Mouse (Mus musculus): ENCODE measurements around the gene Brpf1. TPM values are rescaled to one million over a fixed set of nuclear protein-coding genes. Genes with fewer than 3 reads are reported as not detected.

Gene Brpf1
- polyA plus RNA-seq, 1 experiment: 24.2 TPM

DNA sequence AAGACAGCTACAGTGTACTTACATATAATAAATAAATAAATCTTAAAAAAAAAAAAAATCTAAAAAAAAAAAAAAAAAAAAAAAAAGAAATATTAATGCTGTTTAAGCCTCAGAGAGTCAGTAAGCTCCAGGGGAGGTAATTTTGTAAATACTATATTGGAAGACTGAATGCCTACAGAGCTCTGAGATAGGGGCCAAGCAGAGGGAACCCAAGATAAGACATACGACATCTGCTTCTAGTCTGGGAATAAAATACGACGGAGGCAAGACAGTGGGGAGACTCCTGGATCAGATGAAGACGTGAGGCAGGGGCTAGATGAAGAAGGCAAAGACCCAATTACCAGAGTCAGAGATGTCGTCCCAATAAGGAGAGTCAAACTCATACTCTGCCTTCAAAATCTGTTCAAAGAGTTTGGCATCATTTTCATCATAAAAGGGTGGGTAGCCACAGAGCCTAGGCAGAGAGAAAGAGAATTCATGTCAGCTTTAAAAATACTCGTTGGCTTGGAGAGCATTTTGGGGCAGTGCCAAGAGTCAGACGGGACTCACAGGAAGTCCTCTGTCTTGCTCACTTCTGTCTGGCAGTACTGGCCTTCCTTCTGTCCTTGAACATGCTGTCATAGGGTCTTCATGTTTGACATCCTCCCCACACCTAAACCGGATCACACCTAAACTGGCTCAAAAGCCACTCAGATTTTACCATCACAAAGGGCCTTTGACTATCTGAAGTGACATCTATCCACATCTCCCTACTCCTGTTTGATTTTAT lies 30.1 kb downstream of the Brpf1 start:
- no peak for TF ChIP-seq POLR2A (IDR thresholded peaks at IDR 0.05; ENCODE audit: low read depth, low read length)
- TF ChIP-seq CTCF (IDR thresholded peaks at IDR 0.05; ENCODE audit: extremely low read depth, insufficient read depth, insufficient read length, insufficient replicate concordance): no peak
- Histone ChIP-seq H3K4me3 (ENCODE audit: extremely low read depth, insufficient read depth, insufficient read length) (no peak overlapping the region), H3K27me3 (ENCODE audit: control insufficient read depth, insufficient read depth, low read length) (no peaks in the 10 kb centered on the region), H3K36me3 (ENCODE audit: control insufficient read depth, insufficient read depth, low read length) (peaks cover 9% of the 10 kb centered on the region; the same call in 1 of the 2 replicates), H3K4me1 (ENCODE audit: control insufficient read depth, insufficient read depth, insufficient read length) (no peaks in the 10 kb centered on the region), H3K27ac (ENCODE audit: insufficient read depth, low read length) (no peak overlapping the region)
- 56% methylated on average over 8 of the region's 8 CpGs for WGBS
- DNase-seq (ENCODE audit: low read depth in 1 of 2, low spot score in 2 of 2): no peak

DNA sequence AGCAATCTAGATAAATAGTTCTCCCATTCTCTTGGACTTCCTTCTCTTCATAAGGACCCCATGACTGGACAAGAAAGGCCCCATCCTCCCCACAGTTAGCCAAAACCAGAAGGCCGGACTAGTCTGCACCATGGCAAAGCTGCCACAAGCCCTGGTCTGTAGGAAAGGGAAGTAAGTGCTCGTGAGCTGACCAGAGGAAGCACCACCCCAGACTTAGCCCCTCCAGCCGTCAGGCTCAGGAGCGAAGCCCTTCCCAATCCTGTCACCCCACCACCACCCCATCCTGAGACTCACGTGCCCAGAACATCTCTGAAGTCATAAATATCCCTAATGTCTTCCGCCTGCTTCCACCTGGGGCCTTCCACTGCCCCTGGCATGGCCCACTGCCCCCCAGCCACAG lies 34.6 kb downstream of the Brpf1 start:
- 63% methylated on average over 6 of the region's 6 CpGs for WGBS
- H3K4me3 ChIP-seq (ENCODE audit: extremely low read depth, insufficient read depth, insufficient read length): no peak overlapping the region
- peaks cover 6% of the 10 kb centered on the region; the same call in 1 of the 2 replicates for H3K27me3 ChIP-seq (ENCODE audit: control insufficient read depth, insufficient read depth, low read length)
- H3K4me1 ChIP-seq (ENCODE audit: control insufficient read depth, insufficient read depth, insufficient read length): peaks cover 2% of the 10 kb centered on the region; the same call in 1 of the 2 replicates
- no peak for DNase-seq (ENCODE audit: low read depth in 1 of 2, low spot score in 2 of 2)
- TF ChIP-seq CTCF (IDR thresholded peaks at IDR 0.05; ENCODE audit: extremely low read depth, insufficient read depth, insufficient read length, insufficient replicate concordance): no peak
- no peak for TF ChIP-seq POLR2A (IDR thresholded peaks at IDR 0.05; ENCODE audit: low read depth, low read length)
- no peak overlapping the region for H3K27ac ChIP-seq (ENCODE audit: insufficient read depth, low read length)
- no peaks in the 10 kb centered on the region for H3K36me3 ChIP-seq (ENCODE audit: control insufficient read depth, insufficient read depth, low read length)

DNA sequence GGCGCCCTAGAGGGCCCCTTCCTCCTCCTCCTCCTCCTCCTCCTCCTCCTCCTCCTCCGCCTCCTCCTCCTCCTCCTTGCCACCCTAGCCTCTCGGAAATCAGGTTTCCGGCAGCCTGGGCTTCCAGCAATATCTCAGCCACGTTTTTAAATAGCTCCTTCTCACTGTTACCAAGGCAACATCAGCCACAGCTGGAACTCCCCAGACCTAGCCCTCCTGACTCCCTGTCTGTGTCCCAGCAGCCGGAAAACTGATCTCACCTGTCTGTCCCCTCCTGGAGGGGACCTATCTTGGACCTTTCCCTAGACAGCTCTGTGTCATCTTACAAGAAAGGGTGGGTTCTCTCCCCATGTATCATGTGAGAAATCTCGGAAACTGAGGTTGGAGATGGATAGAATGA lies 35.4 kb downstream of the Brpf1 start:
- peaks cover 2% of the 10 kb centered on the region; the same call in 1 of the 2 replicates for H3K4me1 ChIP-seq (ENCODE audit: control insufficient read depth, insufficient read depth, insufficient read length)
- TF ChIP-seq POLR2A (IDR thresholded peaks at IDR 0.05; ENCODE audit: low read depth, low read length): no peak
- no peak for TF ChIP-seq CTCF (IDR thresholded peaks at IDR 0.05; ENCODE audit: extremely low read depth, insufficient read depth, insufficient read length, insufficient replicate concordance)
- peaks cover 6% of the 10 kb centered on the region; the same call in 1 of the 2 replicates for H3K27me3 ChIP-seq (ENCODE audit: control insufficient read depth, insufficient read depth, low read length)
- H3K27ac ChIP-seq (ENCODE audit: insufficient read depth, low read length): no peak overlapping the region
- 47% methylated on average over 5 of the region's 7 CpGs for WGBS
- H3K36me3 ChIP-seq (ENCODE audit: control insufficient read depth, insufficient read depth, low read length): no peaks in the 10 kb centered on the region
- DNase-seq (ENCODE audit: low read depth in 1 of 2, low spot score in 2 of 2): no peak
- H3K4me3 ChIP-seq (ENCODE audit: extremely low read depth, insufficient read depth, insufficient read length): no peak overlapping the region

DNA sequence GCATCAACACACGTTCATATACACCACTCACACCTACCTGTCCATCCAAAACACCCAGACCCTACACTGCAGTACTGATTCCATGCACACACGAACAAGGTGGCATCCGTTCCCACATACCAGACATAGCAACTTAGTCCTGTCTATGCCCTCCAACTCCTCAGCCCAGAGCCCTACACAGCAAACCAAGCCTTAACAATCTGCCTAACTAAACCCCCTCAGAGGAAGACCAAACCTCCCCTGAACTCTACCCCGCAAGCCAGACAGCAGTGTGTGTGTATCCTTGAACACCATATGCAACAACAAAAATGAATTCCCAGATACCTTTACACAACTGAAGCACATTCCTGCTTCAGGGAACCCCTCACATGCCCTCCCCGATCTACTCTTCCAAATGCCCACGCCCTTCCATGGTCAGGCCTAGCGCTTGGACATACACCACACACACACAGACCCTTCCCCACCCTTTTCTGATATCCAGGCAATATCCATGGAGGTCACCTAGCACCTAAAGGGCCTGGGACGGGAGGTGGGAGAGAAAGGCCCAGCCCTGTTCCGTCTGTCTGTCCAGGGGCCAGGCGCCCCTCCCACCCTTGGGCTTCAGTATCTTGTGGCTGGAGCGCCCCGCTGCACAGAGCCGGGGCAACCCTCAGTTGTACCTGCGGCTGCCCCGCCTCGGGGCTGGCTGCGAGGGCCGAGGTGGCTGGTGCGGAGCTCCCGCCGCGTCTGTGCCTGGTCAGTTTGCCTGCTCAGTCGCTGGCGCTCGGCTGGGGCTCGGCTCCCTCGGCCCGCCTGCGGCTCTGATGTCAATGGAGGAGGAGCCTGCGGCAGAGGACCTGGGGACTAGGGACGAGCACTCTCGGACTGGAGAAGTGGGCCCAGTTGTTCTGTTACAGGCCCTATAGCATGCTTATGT lies 36.5 kb downstream of the Brpf1 start, which contains the start of gene Camk1:
Gene Camk1 (minus strand): TSS at position 808 of the 916 bp plus-strand sequence.
- WGBS: 19% methylated on average over 32 of the region's 32 CpGs
- Histone ChIP-seq H3K27me3 (ENCODE audit: control insufficient read depth, insufficient read depth, low read length) (peaks cover 6% of the 10 kb centered on the region; the same call in 1 of the 2 replicates), H3K4me1 (ENCODE audit: control insufficient read depth, insufficient read depth, insufficient read length) (peaks cover 2% of the 10 kb centered on the region; the same call in 1 of the 2 replicates), H3K4me3 (ENCODE audit: extremely low read depth, insufficient read depth, insufficient read length) (peak within 1 kb of the TSS; percentile 47; the same call in 1 of the 2 replicates), H3K36me3 (ENCODE audit: control insufficient read depth, insufficient read depth, low read length) (no peaks in the 10 kb centered on the region), H3K27ac (ENCODE audit: insufficient read depth, low read length) (0 out of 2 replicates have a peak within 1 kb of the TSS, but pooled peaks have one; percentile 23)
- no peak for TF ChIP-seq CTCF (IDR thresholded peaks at IDR 0.05; ENCODE audit: extremely low read depth, insufficient read depth, insufficient read length, insufficient replicate concordance)
- no peak; the same call in 1 of the 2 replicates for TF ChIP-seq POLR2A (IDR thresholded peaks at IDR 0.05; ENCODE audit: low read depth, low read length)
- DNase-seq (ENCODE audit: low read depth in 1 of 2, low spot score in 2 of 2): peak in 1 of 2 experiments; percentile 31

DNA sequence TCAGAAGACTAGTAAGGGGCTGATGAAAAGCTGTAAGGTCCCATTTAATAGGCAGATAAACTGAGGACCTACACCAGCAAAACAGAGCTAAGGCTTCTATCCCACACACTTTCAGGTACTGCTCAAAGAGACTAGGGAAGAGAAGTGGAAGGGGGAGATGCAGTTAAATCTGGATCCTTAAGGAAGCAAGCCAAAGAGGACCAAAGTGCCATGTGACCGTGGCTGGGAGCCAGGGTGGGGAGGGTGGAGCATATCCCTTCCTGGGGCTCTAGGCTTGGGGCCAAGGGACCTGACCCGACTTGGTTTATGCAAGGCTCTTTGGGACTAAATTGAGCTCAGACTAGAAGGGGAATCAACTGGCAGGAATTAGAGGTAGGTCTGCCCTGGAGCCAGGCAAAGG lies 37.4 kb downstream of the Brpf1 start:
- Histone ChIP-seq H3K27ac (ENCODE audit: insufficient read depth, low read length) (0 out of 2 replicates have a peak overlapping the region, but pooled peaks have one; percentile 23), H3K36me3 (ENCODE audit: control insufficient read depth, insufficient read depth, low read length) (no peaks in the 10 kb centered on the region), H3K4me1 (ENCODE audit: control insufficient read depth, insufficient read depth, insufficient read length) (peaks cover 2% of the 10 kb centered on the region; the same call in 1 of the 2 replicates), H3K4me3 (ENCODE audit: extremely low read depth, insufficient read depth, insufficient read length) (no peak overlapping the region), H3K27me3 (ENCODE audit: control insufficient read depth, insufficient read depth, low read length) (peaks cover 6% of the 10 kb centered on the region; the same call in 1 of the 2 replicates)
- no peak for DNase-seq (ENCODE audit: low read depth in 1 of 2, low spot score in 2 of 2)
- WGBS: 58% methylated on average over 2 of the region's 2 CpGs
- TF ChIP-seq CTCF (IDR thresholded peaks at IDR 0.05; ENCODE audit: extremely low read depth, insufficient read depth, insufficient read length, insufficient replicate concordance) (no peak), POLR2A (IDR thresholded peaks at IDR 0.05; ENCODE audit: low read depth, low read length) (no peak)

DNA sequence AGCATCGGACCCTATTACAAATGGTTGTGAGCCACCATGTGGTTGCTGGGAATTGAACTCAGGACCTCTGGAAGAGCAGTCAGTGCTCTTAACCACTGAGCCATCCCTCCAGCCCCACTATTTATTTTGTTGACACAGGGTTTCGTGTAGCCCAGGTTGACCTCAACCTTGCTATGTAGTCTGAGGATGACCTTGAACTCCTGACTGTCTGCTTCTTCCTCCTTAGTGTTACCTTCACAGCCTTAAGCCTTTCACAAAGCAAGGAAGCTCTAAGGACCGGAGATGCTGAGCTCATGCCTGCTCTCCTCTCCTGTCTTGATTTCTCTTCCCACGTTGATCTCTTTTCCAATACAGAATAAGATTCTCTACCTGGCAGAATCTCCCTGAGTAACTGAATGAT lies 40.0 kb downstream of the Brpf1 start:
- DNase-seq (ENCODE audit: low read depth in 1 of 2, low spot score in 2 of 2): no peak
- no peak for TF ChIP-seq CTCF (IDR thresholded peaks at IDR 0.05; ENCODE audit: extremely low read depth, insufficient read depth, insufficient read length, insufficient replicate concordance)
- TF ChIP-seq POLR2A (IDR thresholded peaks at IDR 0.05; ENCODE audit: low read depth, low read length): no peak
- H3K4me3 ChIP-seq (ENCODE audit: extremely low read depth, insufficient read depth, insufficient read length): no peak overlapping the region
- peaks cover 6% of the 10 kb centered on the region; the same call in 1 of the 2 replicates for H3K27me3 ChIP-seq (ENCODE audit: control insufficient read depth, insufficient read depth, low read length)
- peaks cover 2% of the 10 kb centered on the region; the same call in 1 of the 2 replicates for H3K4me1 ChIP-seq (ENCODE audit: control insufficient read depth, insufficient read depth, insufficient read length)
- no peak overlapping the region for H3K27ac ChIP-seq (ENCODE audit: insufficient read depth, low read length)
- no peaks in the 10 kb centered on the region for H3K36me3 ChIP-seq (ENCODE audit: control insufficient read depth, insufficient read depth, low read length)
- 89% methylated on average over 4 of the region's 4 CpGs for WGBS
